Mouse (Mus musculus): ENCODE measurements at regions not wholly inside any gene's neighbourhood (a gene's known extent, or its start where the extent isn't known, plus 50 kb on each side); places are given as distances from the start of the nearest gene placed in this dataset.

DNA sequence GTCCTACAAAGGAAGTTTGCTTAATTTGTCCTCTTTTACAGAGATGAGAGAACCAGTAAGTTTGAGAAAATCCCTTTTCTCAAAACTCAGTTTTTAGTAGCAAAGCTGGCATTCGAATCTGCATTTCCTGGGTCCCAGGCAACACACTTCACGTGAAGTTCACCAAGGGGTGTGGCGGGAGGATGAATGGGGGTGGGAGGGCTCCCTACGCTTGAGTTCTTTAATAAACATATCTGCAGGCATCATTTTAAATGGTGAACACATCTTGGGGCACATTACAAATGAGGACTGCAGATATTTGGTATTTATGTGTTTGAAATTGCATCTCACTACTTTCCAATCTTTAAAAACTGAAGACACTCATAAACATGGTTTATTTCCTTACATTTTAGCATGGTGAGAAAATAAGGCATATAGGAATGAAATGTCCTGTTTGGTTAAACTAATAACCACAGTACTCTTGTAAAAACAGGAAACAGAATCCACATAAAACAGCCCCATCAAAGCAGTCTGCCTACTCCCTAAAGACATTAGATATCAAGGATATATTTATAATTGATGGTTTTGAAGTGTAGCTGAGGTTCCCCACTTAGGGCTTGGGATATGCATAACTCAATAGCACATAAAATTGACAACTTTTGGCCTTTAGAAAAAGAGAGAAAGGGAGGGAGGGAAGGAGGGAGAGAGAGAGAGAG is 106.3 kb upstream of the Gm10295 start:
- WGBS = 64% methylated on average over 4 of the region's 4 CpGs
- H3K27ac ChIP-seq = no peak overlapping the region; the same call in 1 of the 2 replicates

DNA sequence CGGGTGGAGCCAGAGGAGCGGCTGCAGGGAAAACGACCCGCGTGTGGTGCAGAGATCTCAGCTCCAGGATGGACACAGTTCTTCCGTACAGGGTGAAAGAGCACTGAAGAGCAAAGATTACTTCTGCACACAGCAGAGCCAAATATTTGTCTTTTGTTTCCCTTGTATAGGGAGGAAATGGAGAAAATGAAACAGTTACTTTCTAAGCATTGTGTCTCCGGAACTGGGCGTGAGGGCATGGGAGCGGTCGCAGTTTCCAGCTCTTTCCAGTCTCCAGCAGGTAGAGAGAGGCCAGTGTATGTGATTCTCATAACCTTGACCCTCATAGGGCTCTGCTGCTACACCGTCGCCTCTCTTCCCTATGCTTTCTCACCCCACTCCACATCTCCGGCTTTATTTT is 105.1 kb upstream of the Gm10295 start:
- H3K9ac ChIP-seq = no peak overlapping the region
- no peaks in the 10 kb centered on the region for H3K36me3 ChIP-seq
- ATAC-seq (ENCODE audit: borderline replicate concordance, extremely low read depth, low FRiP score, low TSS enrichment) = no peak
- no peak overlapping the region; the same call in 1 of the 2 replicates for H3K27ac ChIP-seq
- H3K9me3 ChIP-seq = no peaks in the 10 kb centered on the region
- H3K4me3 ChIP-seq = peak overlapping the region; percentile 7; the same call in 1 of the 2 replicates
- H3K4me2 ChIP-seq = peak overlapping the region; percentile 46
- H3K4me1 ChIP-seq = peaks cover 12% of the 10 kb centered on the region
- WGBS = 47% methylated on average over 13 of the region's 13 CpGs
- no peaks in the 10 kb centered on the region for H3K27me3 ChIP-seq

More for the DNA sequence above, 106.3 kb upstream of the Gm10295 start:
- H3K4me3 ChIP-seq = no peak overlapping the region
- H3K9me3 ChIP-seq = no peaks in the 10 kb centered on the region
- no peaks in the 10 kb centered on the region for H3K27me3 ChIP-seq
- ATAC-seq (ENCODE audit: borderline replicate concordance, extremely low read depth, low FRiP score, low TSS enrichment) = no peak
- H3K4me2 ChIP-seq = no peak overlapping the region
- no peak overlapping the region for H3K9ac ChIP-seq
- H3K4me1 ChIP-seq = peaks cover 12% of the 10 kb centered on the region
- no peaks in the 10 kb centered on the region for H3K36me3 ChIP-seq

DNA sequence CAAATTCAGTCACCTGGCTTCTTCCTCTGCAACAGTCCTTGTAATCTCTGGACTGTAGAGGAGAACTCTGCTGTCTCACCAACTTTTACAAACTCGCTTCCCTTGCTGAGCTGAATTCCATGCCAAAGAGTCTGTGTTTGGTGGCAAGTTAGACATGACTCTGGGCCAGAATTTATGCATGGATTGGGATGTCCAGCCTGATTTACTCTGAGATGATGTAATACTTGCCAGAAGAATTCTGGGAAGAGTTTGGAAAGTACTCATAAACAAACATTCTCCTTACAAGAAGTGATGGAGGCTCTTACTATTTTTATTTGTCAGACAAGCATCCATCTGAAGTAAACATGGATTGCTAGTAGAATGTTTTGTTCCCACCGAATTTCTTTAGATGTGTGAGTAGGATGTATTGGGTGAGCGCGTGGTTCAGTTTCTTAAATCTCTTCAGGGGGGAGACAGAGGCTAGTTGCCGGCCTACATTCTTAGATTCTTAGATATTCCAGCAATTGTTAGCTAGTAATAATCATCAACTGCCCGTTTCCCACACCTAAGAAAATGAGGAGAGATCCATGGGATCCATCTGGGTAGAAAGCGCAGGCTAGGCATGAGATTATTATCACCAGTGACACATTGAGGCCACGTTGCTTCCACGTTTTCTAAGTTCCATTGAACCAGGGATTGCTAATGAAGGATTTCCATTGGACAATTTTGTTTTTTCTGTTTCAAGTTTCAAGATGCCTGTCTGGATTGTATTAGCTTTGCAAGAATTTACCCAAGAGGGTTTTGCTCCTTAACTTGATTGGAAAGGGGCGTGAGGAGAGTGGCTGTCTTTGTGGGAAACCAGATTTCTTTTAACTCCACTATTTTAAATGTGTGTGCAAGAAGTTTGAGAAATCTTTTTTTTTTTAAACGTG is 89.3 kb upstream of the Gm10295 start:
- Histone ChIP-seq H3K4me1 (no peaks in the 10 kb centered on the region), H3K4me2 (no peak overlapping the region), H3K27me3 (no peaks in the 10 kb centered on the region), H3K36me3 (no peaks in the 10 kb centered on the region), H3K9me3 (no peaks in the 10 kb centered on the region), H3K9ac (no peak overlapping the region), H3K27ac (peak overlapping the region; percentile 66), H3K4me3 (no peak overlapping the region)
- ATAC-seq (ENCODE audit: borderline replicate concordance, extremely low read depth, low FRiP score, low TSS enrichment) = peak; percentile 88
- WGBS = 48% methylated on average over 11 of the region's 11 CpGs

DNA sequence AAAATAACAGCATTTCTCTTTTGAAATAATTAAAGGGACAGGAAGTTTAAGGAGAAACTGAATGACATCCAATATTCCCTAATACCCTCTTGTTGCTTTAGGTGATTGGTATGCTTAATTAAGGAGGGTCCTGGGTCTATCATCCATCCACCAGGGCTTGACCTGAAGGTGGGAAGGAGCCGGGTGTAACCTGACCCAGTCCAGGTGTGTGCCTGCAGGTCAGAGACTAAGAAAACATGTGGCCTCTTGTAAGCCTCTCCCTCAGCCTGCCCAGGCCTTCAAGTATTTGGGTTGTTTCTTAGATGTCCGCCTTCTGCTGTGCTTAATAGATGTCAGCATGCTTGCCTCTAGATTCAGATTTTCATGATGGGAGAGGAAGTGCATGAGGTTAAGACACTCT is 74.7 kb upstream of the Gm10295 start:
- H3K27ac ChIP-seq = no peak overlapping the region

DNA sequence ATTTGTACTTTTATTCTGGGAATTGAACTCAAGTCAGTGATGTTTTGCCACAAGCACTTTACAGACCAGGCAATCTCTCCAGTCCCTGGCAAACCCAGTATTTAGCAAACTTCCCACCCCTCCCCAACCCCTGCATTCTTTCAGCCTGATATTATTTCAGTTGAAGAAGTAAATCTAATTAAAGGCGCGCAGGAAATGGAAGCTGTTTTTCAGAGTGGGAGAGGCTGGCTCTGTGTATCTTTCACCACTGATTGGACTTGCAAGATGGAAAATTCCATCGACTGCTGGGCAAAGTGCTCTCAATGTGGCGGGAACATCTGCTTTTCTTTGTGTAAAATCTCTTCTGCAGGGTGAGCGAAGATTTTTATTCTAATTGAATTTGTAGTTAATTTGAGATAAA is 68.0 kb upstream of the Gm10295 start:
- 54% methylated on average over 5 of the region's 5 CpGs for WGBS
- H3K27me3 ChIP-seq = no peaks in the 10 kb centered on the region
- H3K4me3 ChIP-seq = no peak overlapping the region
- no peaks in the 10 kb centered on the region for H3K36me3 ChIP-seq
- H3K4me1 ChIP-seq = 0 out of 2 replicates have a peak, but pooled peaks cover 7% of the 10 kb centered on the region
- H3K9ac ChIP-seq = no peak overlapping the region
- H3K4me2 ChIP-seq = no peak overlapping the region
- no peak for ATAC-seq (ENCODE audit: borderline replicate concordance, extremely low read depth, low FRiP score, low TSS enrichment)
- no peaks in the 10 kb centered on the region for H3K9me3 ChIP-seq
- 0 out of 2 replicates have a peak overlapping the region, but pooled peaks have one; percentile 1 for H3K27ac ChIP-seq

More for the DNA sequence above, 74.7 kb upstream of the Gm10295 start:
- Histone ChIP-seq H3K27me3 (no peaks in the 10 kb centered on the region), H3K9ac (no peak overlapping the region), H3K9me3 (no peaks in the 10 kb centered on the region), H3K4me2 (no peak overlapping the region), H3K4me1 (no peaks in the 10 kb centered on the region), H3K4me3 (no peak overlapping the region), H3K36me3 (no peaks in the 10 kb centered on the region)
- ATAC-seq (ENCODE audit: borderline replicate concordance, extremely low read depth, low FRiP score, low TSS enrichment) = no peak
- 30% methylated on average over 2 of the region's 2 CpGs for WGBS

DNA sequence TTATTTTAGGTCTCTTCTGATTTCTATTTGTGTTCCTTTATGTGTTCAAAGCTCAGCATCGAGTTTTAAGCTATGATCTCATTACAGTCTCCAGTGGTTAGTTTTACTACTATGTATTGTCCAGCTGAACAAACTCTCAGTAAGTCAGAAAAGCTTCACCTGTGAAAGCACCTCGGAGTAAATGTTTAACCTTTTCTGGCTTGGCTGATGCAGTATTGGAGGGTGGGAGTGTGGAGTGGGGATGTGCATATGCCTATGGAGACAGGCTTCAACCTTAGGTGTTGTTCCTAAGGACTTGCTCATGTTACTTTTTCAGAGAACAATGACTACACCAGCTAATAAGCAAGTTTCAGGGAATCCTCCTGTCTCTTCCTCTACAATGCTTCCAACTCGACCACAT is 67.6 kb upstream of the Gm10295 start:
- Histone ChIP-seq H3K27me3 (no peaks in the 10 kb centered on the region), H3K4me3 (no peak overlapping the region), H3K27ac (0 out of 2 replicates have a peak overlapping the region, but pooled peaks have one; percentile 1), H3K4me2 (no peak overlapping the region), H3K9me3 (no peaks in the 10 kb centered on the region), H3K4me1 (0 out of 2 replicates have a peak, but pooled peaks cover 7% of the 10 kb centered on the region), H3K36me3 (no peaks in the 10 kb centered on the region), H3K9ac (no peak overlapping the region)
- no peak for ATAC-seq (ENCODE audit: borderline replicate concordance, extremely low read depth, low FRiP score, low TSS enrichment)
- WGBS = 47% methylated on average over 3 of the region's 3 CpGs

DNA sequence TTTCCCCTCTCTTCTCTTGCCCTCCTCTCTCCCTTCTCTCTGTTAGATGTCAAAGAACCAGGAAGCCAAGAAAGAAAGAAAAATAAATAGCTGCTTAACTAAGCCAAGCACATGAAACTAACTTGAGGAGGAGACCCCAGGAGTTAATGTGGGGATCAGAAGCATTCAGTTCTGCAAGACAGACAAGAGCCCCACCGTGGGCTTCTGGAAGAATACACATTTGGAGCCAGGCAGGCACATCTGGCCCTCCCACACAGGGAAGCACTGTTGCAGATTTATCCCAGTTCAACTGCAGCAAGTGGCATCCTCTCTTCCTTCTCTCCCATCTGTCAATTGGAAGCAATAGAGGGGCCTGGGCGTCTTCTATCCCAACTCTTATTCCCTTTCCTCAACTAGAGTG is 63.5 kb upstream of the Gm10295 start:
- no peak overlapping the region for H3K9ac ChIP-seq
- no peak overlapping the region for H3K27ac ChIP-seq
- peaks cover 31% of the 10 kb centered on the region for H3K4me1 ChIP-seq
- H3K9me3 ChIP-seq = no peaks in the 10 kb centered on the region
- H3K4me3 ChIP-seq = no peak overlapping the region
- no peaks in the 10 kb centered on the region for H3K36me3 ChIP-seq
- ATAC-seq (ENCODE audit: borderline replicate concordance, extremely low read depth, low FRiP score, low TSS enrichment) = no peak
- no peaks in the 10 kb centered on the region for H3K27me3 ChIP-seq
- no peak overlapping the region for H3K4me2 ChIP-seq
- WGBS = 56% methylated on average over 2 of the region's 2 CpGs

DNA sequence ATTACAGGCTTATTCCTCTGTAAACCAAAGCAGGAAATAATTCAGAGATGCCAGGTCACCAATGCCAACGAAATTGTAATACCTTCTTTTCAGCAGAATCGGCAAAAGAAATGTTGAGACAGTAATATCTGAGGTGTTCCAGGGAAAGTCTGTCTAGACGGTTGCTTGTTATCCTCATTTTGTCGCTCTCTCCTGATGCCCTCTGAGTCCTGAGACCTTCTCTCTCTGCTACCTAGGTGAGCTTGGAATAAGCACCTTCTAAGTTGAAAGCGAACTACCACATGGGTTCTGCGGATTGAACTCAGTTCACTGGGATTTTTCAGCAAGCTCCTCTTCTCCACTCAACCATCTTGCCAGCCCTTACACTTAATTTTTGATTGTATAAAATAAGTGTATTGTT is 61.8 kb upstream of the Gm10295 start:
- H3K27ac ChIP-seq = no peak overlapping the region
- no peak overlapping the region for H3K4me3 ChIP-seq
- no peak overlapping the region for H3K4me2 ChIP-seq
- 76% methylated on average over 6 of the region's 6 CpGs for WGBS
- no peak overlapping the region for H3K9ac ChIP-seq
- H3K36me3 ChIP-seq = no peaks in the 10 kb centered on the region
- H3K27me3 ChIP-seq = no peaks in the 10 kb centered on the region
- no peak for ATAC-seq (ENCODE audit: borderline replicate concordance, extremely low read depth, low FRiP score, low TSS enrichment)
- no peaks in the 10 kb centered on the region for H3K9me3 ChIP-seq
- peaks cover 35% of the 10 kb centered on the region for H3K4me1 ChIP-seq

DNA sequence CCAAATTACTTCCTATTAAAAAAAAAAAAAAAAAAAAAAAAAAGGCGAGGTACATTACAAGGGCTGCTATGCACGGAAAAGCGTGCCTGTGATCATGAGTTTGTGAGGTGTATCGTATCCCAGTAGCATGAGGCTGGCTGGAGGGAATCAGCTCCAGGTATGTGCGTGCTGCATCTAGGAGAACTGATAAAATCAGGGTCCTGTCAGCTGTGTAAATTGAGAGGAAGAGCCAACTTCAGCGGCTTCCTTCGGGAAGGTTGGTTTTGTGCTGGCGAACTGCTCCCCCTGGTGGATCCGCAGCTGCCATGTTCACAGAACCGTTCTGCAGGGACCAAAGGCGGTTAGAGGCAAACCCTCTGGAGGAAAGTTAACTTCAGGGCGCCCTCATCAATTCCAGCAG is 60.8 kb upstream of the Gm10295 start:
- Histone ChIP-seq H3K27ac (peak overlapping the region; percentile 90), H3K4me1 (peaks cover 35% of the 10 kb centered on the region), H3K4me2 (peak overlapping the region; percentile 74), H3K9me3 (no peaks in the 10 kb centered on the region), H3K36me3 (no peaks in the 10 kb centered on the region), H3K9ac (peak overlapping the region; percentile 15; the same call in 1 of the 2 replicates), H3K4me3 (peak overlapping the region; percentile 40), H3K27me3 (no peaks in the 10 kb centered on the region)
- 1% methylated on average over 12 of the region's 12 CpGs for WGBS
- peak; percentile 50 for ATAC-seq (ENCODE audit: borderline replicate concordance, extremely low read depth, low FRiP score, low TSS enrichment)

DNA sequence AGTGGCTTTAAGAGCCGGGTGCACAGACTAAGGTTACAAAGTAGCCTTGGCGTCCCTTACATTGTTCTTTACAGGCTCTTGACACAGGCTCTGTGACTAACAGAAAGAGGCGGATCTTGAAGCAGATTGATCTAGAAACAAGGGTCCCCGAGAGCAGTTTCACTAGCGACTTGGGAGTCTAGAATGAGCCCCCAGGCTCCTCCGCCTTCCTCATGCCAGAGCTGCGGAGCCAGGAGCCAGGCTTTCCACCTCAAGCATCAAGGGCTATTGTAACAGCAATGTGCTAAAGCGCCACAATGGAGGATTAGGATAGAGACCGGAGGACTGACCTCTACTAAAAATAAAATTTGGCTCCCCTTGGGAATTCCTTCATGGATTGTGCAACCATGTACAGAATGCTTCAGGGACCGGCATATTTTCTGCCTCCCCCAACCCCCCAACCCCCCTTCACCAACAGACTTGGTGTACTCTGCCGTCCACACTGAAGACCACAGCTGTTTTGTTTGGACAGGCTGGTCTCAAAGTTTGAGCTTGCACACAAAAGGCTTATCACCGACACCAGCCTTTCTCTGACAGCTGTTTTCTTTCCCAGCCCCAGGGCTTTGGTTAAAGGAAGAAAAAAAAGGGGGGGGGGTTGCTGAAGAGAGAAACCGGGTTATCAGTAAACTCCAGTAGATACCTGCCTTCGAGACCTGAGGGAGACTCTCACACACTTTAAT is 60.2 kb upstream of the Gm10295 start:
- WGBS = 2% methylated on average over 14 of the region's 14 CpGs
- ATAC-seq (ENCODE audit: borderline replicate concordance, extremely low read depth, low FRiP score, low TSS enrichment) = peak; percentile 96

DNA sequence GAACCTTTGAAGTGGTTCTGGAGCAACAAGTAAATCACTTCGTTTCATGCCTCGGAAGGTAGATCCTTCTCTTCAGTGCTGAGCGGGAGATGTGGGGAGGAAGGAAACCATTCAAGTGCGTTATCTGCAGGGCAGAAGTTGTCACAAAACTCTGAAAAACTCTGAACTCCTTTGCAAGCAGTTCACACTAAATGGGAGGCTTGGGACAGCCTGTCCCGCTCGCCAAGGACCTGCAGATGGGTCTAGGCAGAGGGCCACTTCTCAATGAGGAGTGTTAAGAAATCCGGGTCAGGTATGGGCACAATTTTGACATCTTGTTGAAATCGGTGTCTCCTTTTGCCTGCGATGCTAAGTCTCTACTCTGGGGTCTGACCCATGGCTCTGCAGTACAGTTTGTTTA is 58.6 kb upstream of the Gm10295 start:
- no peak overlapping the region for H3K4me2 ChIP-seq
- H3K27ac ChIP-seq = peak overlapping the region; percentile 90
- no peak overlapping the region for H3K9ac ChIP-seq
- peaks cover 35% of the 10 kb centered on the region for H3K4me1 ChIP-seq
- WGBS = 43% methylated on average over 9 of the region's 9 CpGs
- no peaks in the 10 kb centered on the region for H3K9me3 ChIP-seq
- no peak overlapping the region for H3K4me3 ChIP-seq
- H3K36me3 ChIP-seq = no peaks in the 10 kb centered on the region
- no peak for ATAC-seq (ENCODE audit: borderline replicate concordance, extremely low read depth, low FRiP score, low TSS enrichment)
- no peaks in the 10 kb centered on the region for H3K27me3 ChIP-seq

More for the DNA sequence above, 60.2 kb upstream of the Gm10295 start:
- H3K27ac ChIP-seq = peak overlapping the region; percentile 90
- no peaks in the 10 kb centered on the region for H3K9me3 ChIP-seq
- peaks cover 35% of the 10 kb centered on the region for H3K4me1 ChIP-seq
- H3K36me3 ChIP-seq = no peaks in the 10 kb centered on the region
- no peaks in the 10 kb centered on the region for H3K27me3 ChIP-seq
- peak overlapping the region; percentile 40 for H3K4me3 ChIP-seq
- H3K4me2 ChIP-seq = peak overlapping the region; percentile 74
- H3K9ac ChIP-seq = peak overlapping the region; percentile 15; the same call in 1 of the 2 replicates

All from lung, embryonic 15.5 days (tissue).